Mouse (Mus musculus): Measurements from ENCODE around the gene Csnk2b.
A peak's percentile ranks its signal among the peaks of the same experiment; 100 is the strongest.

The Csnk2b gene

GRCm38 (mm10) chr17:35121871-35122303 is at the start of gene Csnk2b:
Gene Csnk2b (minus strand): TSS chr17:35122053.
- peak; percentile 57 for DNase-seq (ENCODE audit: low read depth, low spot score)

GRCm38 (mm10) chr17:35168541-35169207 is 46.8 kb upstream of the Csnk2b start:
- DNase-seq (ENCODE audit: low read depth, low spot score), result peak; percentile 60

DNA sequence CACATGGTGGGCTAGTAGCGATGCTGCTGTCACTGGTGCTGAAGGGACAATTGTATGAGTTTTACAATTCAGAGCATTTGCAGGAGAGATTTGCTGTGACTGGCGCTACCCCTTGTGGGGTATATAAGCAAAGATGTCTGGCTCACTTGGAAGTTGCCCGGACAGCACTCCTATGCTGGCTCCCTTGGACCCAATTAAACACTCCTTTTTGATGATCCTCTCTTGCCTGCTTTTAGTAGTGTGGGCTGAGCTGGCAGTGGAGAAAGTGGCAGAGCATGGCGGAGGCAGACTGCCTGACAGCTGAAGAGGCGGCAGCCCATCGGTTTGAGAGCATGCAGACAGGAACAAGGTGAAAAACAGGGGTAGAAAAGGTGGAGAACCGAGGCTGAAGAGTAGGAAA is 45.9 kb upstream of the Csnk2b start:
- DNase-seq (ENCODE audit: low read depth, low spot score), result no peak

- peak; percentile 73 for DNase-seq (ENCODE audit: low read depth, low spot score)
Measured at GRCm38 (mm10) chr17:35166352-35167035, 44.6 kb upstream of the Csnk2b start.

DNA sequence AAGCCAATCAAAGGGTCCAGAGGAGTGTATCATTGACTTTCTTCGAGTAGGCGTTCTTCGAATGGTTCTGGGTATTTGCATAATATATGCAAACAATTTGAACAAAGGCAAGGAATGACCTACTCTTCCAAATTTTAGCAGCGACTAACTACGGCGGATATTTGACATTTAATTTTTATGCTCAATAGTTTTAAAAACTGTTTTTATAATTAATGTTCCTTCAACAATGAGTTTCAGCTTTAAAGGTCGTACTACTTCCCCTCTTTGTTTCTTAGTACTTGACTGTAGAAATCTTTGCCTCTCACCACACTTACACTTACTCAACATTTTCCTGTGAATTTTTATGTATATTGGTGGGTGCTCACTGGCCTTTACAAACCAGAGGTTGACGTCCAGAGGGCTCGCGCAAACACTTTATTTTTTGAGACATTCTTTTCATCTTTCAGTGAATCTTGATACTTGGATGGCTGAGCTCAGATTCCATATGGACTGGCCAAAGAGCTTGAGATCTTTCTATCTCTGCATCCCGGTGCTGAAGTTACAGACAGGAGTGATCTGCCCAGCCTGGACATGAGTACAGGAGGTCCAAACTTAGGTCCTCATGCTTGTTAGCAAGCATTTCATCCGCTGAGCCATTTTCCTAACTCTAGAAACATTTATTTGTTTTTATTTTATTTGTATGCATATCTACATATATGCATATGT is 43.8 kb upstream of the Csnk2b start:
- no peak for DNase-seq (ENCODE audit: low read depth, low spot score)

- peak; percentile 99 for DNase-seq (ENCODE audit: low read depth, low spot score)
Measured at GRCm38 (mm10) chr17:35164568-35165450, 43.0 kb upstream of the Csnk2b start, which contains the start of gene Prrc2a. Gene Prrc2a (minus strand): TSS chr17:35164897.

DNA sequence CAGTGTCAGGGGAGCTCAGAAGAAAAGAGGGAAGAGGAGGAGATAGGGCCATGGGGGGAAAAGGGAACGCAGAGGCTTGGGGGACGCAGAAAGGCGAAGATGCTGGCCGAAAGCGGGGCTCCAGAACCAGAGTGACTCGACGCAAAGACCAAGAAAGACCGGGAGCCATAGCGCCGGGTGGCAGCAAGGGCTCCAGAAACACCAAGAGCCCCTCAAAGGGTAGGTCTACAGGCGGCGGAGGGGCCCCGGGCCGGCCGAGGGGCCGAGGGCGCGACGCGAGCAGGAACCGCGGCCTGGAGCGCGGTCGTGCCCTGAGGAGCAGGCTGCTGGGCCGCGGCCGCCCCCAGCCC is 42.3 kb upstream of the Csnk2b start:
- no peak for DNase-seq (ENCODE audit: low read depth, low spot score)

DNA sequence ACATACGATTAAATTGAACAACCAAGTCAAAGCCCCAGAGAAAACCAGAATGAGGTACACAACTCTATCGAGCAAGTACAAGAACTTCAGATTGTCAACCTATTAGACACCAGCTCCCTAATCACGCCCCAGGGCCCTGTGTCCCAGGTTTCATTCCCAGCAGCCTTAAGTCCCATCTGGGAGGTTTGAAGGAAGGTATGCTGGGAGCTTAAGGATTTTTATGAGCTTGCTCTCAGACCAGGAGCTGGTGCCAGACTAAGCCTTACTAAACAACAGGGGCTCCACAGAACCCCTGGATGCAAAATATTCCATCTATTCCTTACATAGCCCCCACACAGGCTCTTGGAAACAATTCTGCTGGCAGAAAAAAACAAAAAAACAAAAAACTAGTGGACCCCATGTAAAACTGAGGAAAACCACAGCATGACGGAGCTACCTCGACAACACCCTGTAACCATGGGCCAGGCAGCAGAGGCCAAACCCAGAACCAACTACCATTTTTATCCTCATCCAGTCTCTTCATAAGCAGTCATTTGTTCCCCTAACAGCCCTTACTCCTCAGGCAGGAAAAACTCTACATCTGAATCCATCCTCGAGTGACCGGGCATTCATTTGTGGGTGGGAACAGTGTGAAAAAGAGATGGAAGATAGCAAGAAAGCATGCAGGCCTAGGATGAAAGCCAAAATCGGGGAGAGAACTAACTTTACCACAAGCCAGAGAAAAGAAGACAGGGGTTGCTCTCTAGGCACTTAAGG is 41.7 kb upstream of the Csnk2b start:
- no peak for DNase-seq (ENCODE audit: low read depth, low spot score)

DNA sequence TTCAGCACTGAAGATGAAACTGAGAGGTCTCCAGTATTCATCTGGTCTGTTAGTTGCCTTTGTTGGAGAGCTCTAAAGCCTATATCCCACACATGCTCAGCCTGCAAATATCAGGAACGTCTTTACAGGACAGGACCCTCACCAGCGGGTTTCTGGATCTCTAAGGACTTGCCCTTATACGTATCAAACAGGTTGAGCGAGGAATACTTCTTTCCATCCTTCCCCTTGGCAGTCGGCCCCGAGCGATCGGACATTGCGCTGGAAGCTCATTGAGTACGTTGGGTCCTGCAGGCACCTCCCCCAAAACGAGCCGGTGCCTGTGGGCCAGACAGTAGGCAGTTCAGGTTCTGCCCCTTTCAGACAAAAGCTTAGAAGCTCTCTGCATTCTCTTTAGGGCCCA is 40.9 kb upstream of the Csnk2b start:
- DNase-seq (ENCODE audit: low read depth, low spot score), result no peak

- DNase-seq (ENCODE audit: low read depth, low spot score), result no peak
Measured at GRCm38 (mm10) chr17:35162121-35162520, 40.3 kb upstream of the Csnk2b start.

- DNase-seq (ENCODE audit: low read depth, low spot score), result no peak
Measured at GRCm38 (mm10) chr17:35161421-35161820, 39.6 kb upstream of the Csnk2b start.

- DNase-seq (ENCODE audit: low read depth, low spot score), result no peak
Measured at GRCm38 (mm10) chr17:35159638-35160037, 37.8 kb upstream of the Csnk2b start.

- no peak for DNase-seq (ENCODE audit: low read depth, low spot score)
Measured at GRCm38 (mm10) chr17:35158850-35159593, 37.2 kb upstream of the Csnk2b start.

- no peak for DNase-seq (ENCODE audit: low read depth, low spot score)
Measured at GRCm38 (mm10) chr17:35157661-35158175, 35.9 kb upstream of the Csnk2b start.

DNA sequence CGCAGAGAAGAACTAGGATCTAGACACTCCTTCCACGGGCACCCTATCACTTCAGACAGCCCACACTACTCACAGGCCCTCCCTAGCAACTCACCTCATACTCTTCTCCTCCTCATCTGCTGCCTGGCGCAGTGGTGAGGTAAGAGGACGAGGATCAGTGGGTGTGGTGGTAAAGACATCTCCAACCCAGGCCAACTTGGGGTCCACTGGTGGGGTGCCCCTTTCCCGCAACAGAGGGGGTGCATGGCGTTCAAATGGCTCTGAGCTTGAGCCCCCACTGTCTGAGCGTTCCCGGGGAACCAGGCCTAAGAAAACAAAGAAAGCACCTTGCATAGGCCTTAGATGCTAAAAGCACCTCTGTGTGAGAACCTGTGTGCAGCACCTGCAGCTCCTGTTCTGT is 35.4 kb upstream of the Csnk2b start:
- no peak for DNase-seq (ENCODE audit: low read depth, low spot score)

DNA sequence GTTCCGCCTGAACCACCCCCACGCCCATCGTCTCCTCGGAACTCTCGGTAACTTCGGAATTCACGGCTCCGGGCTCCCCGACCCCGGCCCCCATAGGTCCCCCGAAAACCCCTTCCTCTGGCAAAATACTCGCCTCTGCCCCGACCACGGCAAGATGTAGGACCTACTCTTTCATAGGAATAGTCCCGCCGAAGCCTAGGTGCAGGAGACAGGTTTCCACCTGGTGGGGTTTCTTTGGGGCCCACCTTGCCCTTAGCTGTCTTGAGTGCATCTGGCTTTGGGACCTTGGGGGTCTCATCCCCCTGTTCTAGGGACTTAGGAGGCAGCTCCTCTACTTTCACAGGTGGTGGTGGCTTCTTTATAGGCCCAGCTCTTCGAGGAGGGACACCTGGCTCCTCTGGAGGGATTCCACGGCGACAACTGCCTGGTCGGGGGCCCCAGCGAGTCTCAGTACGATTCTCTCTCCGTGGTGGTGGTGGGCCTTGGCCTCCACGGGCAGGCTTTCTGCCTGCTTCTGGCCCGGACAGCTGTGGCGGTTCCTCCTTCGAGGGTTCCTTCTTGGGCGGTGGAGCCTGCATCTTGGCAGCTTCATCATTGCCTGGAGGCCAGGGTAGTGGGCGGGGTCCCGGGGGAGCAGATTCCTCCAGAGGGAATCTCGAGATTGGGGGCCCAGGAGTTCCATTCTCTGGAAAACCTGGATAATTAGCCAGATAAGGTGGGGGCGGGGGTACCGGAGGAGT is 34.8 kb upstream of the Csnk2b start:
- DNase-seq (ENCODE audit: low read depth, low spot score), result no peak

GRCm38 (mm10) chr17:35155451-35155850 is 33.6 kb upstream of the Csnk2b start:
- DNase-seq (ENCODE audit: low read depth, low spot score), result no peak

- no peak for DNase-seq (ENCODE audit: low read depth, low spot score)
Measured at GRCm38 (mm10) chr17:35154616-35155015, 32.8 kb upstream of the Csnk2b start.

DNA sequence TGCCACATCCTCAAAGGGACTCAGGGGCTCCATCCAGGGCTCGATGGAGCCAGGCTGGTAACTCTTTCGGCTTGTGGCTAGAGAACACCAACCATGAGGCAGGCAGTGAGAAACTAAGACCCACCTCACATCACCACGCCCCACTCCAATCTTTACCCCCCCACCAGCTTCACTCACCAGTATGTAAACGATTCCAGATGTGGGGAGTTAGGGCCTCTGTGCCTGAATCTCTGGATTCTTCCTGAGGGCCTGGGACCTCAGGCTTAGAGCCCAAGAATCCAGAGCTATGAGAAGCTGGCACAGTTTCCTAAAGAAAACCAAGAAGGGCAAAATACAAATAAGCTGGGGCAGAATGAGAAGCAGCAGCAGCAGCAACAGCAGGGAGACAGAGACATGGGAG is 32.1 kb upstream of the Csnk2b start:
- DNase-seq (ENCODE audit: low read depth, low spot score), result no peak

All from retina, postnatal 7 days (tissue).